Mouse (Mus musculus) ovary, postnatal 36 days (tissue): ENCODE results near the gene Hcar2.

Experiments
- DNase-seq: peaks from one replicate; pipeline ENCODE4 v3.0.0; 2022; ENCODE audit warnings: low spot score, mixed read lengths

Hcar2 gene

DNA sequence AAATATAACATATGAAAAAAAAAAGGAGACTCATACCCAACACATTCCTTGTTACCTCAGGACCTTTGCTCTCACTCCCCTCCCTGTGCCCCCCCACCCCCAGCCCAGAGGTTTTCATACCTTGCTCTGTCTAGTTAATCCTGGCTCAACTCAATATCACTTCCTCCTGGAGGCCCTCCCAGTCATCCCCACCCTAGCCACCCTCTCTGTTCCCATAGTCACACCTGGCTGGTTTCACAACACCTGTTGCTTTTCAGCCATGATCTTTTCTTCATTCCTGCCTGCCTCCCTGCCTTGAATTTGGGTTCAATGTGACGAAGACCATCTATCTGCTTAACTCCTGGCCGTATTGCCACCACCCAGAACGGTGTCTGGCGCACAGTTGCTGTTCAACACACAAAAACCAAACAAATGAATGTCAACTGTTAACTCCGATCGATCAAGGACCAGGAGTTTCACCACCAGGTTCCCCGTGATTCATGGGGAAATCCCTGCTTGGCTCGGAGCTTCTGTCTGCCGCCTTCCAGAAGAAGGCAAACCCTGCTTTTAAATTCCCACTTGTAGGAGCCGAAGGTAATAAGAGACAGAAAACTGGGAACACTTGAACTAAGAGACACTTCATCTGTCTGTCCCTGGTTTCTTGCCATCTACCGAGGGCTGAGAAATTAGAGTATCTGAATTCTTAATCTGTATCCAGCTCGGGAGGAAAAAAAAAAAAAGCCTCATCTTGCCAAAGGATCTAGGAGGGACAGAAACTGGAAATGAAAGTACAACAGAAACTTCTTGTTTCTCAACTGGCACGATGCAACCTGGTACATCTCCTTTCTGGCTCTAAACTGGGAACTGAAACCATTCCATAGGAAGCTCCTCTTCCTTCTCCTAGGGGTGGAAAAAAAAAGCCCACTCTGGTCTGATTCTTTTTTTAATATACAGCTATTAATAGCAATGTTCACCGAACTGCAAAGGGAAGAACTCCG, 2.6 kb downstream of the Hcar2 start:
- no peak for DNase-seq

DNA sequence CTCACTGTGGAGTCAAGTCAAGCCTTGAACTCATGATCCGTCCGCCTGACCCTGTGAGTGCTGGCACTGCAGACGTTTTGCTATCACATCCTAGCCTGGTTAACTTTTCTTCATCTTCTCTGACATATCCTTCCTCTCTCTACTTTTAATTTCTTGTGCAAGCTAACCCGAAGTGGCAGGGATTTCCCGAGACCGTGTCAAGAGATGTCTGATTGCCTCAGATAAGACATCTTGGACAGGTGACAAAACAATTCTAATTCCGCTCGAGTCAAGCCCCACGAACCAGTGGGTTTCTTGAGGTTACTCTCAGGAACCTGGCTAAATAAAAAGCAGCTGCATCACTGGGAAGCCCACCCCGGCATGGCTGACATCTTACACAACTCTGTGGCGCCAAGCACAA, 6.5 kb downstream of the Hcar2 start:
- DNase-seq, result no peak

DNA sequence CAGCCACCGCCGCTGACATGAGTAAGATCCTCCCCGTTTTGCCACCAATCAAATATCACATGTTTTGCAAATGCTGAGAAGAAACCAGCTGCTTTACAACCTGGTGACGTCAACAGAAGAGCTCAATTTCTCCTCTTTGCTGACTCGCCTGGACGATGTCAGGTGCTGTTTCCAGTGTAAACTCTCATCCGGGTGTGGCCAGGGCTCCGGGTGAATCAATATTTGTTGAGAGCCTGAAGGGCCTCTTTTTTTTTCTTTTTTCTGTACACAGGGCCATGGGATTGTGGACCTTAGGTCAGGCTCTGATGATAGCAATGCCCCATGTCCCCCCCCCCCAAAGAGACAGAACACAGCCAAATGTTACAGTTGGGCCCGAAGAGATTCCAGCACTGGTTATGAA, 10.8 kb downstream of the Hcar2 start:
- DNase-seq, result no peak

DNA sequence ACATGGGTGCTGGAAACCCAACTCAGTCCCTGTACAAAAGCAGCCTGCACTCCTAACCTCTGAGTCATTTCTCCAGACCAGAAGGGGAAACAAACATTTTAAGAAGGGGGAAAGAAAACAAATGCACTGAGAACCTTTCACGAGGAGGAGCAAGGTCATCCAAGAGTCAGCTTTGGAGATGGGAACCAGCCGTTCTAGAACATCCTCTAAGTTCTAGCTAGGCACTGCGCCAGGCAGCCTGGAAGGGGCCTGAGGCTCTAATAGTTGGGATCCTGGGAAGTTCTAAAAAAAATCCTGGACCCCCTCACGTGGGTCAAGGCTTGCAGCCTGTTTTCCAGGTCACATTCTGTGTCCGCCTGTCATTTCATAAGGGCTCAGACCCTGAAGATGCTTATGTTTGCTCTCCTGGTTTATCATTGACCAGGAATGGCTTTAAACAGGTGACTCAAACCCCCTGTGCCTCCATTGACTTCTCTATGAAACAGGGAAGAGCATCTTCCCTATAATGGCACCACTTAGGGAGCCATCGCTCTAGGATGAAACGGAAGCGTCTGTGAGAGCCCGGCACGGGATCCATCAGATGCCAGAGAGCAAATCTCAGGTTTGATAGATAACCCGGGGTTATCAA, 11.3 kb downstream of the Hcar2 start:
- DNase-seq, result no peak

DNA sequence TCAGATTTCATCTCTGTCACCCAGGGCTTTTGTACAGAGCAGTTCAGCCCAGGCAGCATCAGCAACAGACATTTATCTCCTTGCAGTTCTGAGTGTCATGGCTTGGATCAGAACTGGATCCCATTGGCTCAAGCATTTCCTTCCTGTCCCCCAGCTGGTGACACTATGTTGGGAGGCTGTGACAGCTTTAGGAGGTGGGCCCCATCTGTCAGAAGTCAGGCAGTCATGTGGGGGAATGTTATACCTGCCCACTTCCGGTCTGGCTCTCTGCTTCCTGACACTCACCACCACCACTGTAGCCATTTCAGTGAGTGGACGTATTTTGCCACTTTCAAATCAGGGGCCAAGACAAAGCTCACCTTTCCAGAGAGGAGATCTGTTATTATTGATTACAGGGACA, 13.9 kb downstream of the Hcar2 start:
- DNase-seq, result no peak

DNA sequence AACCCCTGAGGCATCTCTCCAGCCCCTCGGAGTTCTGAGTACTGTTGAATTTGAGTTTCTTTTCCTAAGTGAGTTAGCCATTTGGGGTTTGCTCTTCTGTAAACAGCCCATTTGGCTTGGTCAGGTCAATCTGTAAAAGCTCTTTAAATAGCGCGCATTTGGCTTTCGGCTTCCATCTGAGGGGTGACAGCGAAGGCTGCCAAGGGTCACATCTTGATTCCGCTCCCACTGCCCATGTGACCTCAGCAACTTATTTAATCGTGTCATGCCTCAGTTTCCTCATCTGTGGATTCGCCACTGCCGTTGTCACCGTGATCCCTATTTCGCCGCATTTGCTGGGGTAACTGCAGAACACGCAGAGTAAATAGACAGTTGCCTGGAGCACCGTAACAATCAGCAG, 21.0 kb downstream of the Hcar2 start:
- DNase-seq, result no peak

DNA sequence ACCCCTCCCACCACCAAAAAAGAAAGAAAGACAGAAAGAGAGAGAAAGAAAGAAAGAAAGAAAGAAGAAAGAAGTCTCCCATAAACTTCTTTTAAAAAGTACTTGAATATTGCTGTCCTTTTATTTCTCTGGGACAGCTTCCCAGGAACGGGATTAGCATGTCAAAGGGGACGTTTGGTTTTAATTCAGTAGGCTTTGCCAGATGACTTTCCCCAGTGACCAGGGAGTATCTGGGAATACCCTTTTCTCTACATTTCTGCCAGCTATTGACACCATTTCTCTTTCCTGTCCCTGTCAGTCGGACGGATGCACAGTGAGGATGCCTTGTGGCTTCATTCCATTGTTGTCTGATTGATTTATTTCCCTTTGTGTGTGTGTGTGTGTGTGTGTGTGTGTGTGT, 21.5 kb downstream of the Hcar2 start:
- DNase-seq, result no peak

DNA sequence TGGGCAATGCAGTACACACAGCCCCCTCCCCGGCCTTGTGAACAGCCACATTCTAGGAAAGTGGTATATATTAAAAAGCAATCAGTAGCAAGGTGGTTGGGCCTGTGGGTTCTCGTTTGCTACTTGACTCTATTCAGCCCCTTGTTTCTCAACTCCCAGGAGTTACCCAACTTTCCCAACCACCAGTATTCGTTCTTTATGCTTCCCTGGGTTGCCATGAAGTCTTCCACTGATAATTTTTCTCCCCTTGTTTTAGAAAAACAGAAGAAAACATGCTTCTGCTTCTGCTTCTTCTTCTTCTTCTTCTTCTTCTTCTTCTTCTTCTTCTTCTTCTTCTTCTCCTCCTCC, 22.4 kb downstream of the Hcar2 start:
- DNase-seq, result no peak

DNA sequence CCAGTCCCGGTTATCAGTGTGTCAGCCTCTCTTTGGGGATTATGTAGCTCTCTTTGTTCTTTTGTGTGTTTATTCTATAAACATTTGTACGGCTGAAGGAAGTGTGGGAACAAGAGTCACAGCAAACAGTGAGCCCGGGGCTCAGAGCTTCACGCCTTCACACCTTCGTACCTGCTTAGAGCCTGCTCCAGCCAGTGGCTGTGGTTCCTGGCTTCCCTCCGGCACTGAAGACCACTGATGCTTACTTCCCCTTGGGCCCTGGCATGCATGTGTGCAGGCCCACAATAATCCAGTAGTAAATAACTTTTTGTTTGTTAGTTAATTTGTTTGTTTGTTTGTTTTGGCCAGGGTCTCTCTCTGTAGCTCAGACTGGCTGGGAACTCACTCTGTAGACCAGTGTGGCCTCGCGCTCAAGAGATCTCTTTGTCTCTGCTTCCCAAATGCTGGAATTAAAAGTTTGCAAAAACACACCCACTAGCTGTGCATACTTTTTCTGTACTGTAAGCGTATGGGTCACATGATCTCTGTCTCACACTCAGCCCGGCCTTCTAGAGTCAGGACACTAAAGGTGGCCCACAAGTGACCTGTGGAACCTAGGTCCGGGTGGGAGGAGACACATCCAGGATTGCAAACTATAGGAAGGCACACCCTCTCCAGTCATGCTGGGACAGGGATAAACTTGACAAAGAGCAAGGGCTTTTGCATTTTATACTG, 22.9 kb downstream of the Hcar2 start:
- no peak for DNase-seq

DNA sequence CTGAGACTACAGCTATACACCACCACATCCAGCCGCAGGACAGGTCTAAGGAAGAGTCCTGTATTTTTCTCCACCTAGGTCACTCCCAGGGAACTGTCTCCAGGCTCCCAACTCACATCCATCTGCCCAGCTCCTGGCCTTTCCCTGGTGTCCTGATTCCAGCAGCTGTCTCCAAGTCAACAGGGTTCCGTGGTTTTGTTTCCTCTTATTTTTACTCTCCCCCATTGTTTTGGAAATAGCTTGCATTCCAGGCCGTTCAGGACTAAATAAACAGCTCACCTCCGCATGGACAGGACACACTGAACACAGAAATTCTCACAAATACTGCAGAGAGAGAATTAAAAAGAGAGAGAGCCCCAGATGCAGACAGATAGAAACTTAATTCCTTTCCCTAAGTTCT, 27.9 kb downstream of the Hcar2 start:
- no peak for DNase-seq

DNA sequence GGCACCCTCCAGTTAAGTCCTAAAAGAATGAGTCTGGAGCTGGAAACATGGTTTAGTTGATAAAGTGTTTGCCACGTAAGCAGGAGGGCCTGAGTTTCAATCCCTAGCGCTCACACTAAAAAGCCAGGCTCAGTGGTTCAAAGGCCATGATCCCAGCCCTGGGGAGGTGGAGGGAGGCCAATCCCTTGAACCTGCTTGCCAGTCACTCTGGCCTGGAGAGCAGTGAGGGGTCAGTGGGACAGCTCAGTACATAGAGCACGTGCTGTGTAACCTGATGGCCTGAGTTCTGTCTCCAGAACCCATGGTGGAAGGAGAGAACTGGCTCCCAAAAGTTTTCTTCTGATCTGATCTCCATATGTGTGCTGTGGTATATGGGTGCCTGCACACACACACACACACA, 30.5 kb downstream of the Hcar2 start:
- peak; percentile 23 for DNase-seq

DNA sequence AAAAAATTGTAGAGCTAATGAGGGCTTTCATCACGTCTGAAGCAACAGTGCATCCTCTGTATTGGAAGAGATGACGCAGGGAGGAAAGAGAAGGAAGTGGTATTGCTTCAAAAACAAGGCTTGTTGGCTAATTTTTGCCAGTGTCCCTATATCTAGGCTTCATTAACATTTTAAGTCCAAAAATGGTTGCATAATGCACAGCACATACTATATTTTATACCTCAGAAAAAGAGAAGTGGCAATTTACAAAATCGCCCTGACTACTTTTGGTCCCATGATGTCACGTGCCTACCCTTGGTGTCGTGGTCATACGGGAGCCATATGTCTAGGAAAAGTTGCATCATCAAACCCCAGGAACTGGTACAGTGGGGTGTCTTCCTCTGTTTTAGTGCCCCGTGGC, 33.0 kb downstream of the Hcar2 start:
- DNase-seq, result no peak

DNA sequence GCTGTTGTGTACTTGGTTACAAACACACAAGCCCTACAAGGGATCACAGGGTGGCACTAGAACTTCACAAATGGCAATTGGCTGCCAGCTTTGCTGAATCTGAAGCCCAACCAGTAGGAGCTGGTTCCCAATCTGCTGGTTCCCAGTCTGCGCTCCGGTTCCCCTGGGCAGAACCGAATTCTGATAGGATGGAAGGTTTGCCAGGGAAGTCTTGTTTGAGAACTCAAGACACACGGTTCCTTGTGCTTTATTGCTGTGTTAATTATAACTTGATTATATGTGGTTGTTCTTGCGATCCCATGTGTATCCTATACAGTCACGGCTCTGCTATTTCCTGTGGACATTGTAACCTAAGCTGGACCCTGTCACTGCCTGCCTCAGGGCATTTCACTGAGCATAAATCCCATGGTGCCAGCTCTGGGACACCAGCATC, 37.6 kb downstream of the Hcar2 start:
- no peak for DNase-seq

DNA sequence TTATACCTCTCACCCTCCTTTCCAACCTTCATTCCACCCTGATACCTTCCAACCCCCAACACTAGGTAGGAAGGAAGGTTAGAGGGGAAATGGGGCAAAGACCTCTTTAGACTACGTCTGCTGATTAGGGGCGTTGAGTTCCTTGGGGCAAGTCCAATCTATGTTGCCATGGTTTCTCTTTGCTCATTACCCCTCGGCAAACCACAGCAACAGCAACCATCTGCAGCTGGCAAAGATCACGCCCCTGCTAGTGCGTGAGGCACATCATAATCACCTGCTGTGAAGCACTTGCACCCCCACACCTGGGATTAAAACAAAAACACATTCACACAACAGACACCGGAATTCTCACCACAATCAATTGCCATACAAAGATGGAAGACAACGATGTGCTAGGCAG, 42.6 kb downstream of the Hcar2 start:
- DNase-seq, result no peak

DNA sequence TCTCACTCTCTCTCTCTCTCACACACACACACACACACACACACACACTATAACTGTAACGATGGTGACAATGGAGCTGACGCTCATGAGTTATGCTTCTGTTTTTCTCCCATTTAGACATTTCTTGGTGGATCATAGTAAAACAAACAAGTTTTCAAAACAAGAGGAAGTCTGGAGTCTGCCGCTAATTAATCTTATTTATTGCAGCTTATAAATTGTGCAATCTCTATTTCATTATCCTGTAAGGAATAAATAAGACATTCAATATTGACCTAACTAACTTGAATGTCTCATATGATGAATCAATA, 44.1 kb downstream of the Hcar2 start:
- no peak for DNase-seq

DNA sequence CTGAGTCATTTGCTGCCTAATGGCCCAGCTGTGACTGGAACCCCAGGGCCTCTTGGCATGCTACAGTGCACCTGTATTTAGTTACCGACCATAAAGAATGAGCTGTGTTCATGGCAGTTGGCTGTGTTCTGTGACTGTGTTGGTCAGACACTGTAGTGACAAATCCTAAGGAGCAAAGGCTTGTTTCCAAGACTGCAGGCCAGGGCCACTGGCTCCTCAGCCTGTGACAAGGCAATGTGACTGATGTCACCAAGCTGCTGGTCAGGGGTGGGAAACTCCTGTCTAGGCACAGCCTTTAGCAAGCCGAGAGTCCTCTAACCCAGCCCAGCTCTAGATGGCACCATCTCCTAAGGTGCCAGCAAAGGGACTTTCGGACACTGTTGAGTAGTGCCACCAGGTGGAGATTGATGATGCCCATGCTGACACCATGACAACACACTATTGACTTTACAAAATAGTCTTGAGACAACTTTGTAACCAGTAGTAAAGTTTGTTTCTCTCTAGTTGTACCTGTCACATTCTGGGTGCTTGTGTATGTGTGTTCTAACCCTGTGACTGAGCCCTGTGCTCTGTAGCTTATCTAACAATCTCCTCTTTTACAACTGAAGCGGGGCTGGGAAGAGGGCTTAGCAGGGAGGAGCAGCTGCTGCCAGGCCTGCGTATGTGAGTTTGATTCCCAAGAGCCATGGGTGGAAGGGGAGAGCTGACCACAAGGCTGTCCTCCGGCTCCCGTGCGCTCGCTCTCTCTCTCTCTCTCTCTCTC, 44.6 kb downstream of the Hcar2 start:
- no peak for DNase-seq

DNA sequence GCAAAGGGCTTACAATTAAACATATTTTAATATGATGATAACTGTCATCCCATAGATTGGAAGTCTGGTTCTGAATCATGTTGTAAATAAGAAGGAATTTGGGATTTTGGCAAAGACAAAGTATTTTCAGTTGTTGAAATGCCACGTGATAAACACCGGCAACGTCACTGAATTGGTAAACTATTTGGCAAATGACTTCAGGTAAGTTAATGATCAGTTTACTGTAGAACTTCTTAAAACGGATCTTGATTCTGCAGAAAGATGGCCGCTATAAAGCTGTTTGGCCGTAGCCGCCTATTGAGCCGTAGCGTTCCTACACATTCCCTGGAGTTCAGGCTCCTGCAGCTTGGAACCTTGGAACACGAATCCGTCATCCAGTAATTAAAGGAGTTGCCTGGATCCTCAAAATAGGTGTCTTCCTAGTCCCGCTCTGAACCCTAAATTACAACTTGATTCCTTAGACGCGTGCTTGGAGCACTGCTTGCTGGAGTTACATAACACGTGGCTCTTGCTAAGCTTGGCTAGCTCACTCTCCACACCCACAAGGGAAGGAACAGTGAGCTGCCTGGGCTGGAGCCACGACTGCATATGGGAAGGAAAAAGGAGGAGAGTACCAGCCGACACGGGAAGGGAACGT, 46.2 kb downstream of the Hcar2 start:
- DNase-seq, result no peak

DNA sequence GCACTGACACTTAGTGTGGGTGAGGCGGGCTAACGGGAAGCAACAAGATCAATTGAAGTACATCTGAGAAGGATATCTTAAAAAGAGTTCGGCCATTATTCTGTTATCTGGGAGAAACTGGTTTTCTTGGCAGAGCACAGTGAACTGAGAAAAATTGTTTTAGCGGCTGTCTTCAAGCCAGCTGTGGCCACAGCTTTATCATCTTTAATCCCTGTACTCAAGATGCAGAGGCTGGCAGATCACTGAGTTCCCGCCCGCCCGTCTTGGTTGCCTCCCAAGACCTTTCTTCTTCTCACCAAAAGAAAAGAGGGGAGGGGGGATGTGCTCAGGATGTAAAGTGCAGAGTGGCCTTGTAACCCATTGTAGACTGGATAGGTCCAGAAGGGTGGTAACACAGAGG, 48.4 kb downstream of the Hcar2 start:
- DNase-seq, result no peak
